Mouse (Mus musculus) kidney, postnatal 36 days (tissue): ENCODE results near the gene Ttc39b.

Experiments used
- DNase-seq, 2 experiments: peaks; one replicate each; pipeline ENCODE4 v3.0.0; 2021 to 2022; ENCODE audit warnings: mixed read lengths in 2 of 2

Ttc39b gene

DNA sequence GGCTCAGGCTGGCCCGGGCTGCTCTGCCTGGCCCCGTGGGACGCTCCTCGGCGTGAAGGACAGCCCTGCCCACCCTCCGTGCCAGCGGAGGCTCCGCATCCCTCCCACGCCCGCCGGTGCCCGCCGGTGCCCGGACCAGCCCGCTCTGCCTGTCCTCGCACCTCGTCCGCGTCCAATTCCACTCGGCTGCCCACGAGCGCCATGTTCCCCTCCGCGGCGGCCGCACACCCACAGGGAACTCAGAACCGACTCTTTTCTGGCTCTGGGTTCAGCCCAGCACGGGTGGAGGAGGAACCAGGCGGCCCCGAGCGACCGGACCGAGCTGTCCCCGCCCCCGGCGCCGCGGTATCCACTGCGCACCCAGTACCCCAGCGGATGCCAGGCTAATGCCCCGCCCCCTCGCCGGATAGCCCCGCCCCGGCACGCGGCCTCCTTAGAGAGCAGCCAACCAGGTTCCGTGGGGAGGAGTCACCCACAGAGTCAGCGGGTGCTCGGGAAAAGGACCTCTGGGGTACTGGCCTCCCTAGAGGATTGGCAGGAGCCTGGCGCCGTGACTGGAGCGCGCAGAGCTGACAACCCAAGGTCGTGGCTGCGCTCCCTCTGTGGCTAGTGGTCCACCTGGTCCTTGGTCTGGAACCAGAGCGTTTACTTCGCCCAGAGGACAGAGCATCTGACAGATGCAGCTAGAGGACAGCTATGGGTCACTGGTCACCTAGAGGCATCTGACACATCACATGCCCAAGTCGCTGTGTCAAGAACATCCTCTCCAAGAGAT is at the start of gene Ttc39b:
Gene Ttc39b, minus strand, starts transcription at position 346 of the 775 bp plus-strand sequence.
- peak; percentile 99 to 100 for DNase-seq

DNA sequence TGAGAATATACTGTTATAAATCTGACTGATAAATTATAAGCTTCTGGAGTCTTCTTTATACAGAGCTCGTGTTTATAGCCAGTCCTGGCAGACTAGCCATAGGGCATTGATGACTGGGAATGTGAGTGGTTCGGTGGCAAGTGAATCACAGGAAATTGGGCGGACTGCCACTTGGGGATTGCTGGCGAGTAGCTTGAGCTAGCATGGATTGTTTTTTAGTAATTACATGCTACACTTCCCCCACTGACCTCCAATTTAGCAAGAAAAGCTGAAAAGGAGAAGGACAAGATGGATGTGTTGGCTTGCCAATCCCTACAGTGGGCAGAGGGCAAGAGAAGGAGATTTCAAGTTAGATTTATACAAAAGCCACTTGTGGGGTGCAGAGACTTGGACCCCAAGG is 49.3 kb upstream of the Ttc39b start:
- no peak for DNase-seq

DNA sequence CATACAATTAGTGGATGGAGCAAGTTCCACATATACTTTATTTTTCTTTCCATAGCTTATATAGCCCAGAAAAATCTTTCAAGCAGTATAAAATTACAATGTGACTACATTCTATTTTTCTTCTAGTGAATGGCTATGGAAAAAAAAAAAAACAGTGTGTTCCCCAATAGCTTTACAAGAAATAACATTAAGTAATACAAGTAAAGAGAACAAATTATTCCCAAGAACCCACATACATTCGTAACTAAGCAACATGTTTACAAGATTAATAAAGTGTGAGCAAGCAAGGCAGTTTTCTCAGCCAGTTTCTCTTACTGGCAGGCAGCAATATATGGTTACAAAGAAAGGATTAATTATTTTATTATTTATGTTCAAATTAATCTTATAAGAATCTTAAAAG is 33.7 kb upstream of the Ttc39b start:
- no peak for DNase-seq

DNA sequence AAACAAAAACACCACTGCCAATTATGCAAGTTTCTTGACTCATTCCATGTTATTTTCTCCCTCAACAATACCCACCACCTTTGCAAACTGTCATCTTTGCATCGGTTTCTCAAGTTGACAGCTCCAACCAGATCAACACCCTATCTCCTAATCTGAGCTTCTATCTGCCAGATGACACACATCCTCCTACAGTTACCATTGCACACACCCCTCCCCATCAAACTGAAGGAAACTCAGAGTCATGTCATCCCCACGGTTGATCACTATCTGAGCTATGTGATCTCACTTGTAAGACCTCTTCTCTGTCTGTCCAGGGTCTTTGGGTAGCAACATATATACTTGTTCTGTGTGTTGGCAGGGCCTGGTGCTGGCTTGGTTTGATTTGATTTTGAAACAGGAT is 30.7 kb upstream of the Ttc39b start:
- no peak for DNase-seq

DNA sequence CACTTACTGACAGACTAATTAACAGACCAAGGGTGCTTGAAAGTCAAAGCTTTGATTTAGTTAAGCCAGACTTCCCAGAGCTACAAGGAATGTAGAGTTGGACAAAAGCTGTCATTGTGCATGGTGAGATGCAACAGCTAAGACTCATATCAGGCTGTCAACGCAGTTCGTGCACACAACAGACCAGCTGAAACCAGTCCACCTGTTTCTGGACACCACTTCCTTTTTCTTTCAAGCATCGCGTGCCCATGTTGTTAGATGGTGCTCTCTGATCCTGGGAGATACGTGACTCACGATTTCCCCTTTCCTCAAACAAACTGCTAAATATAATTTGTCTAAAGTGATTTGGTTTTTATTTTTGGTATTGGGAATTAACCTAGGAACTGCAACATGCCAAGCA is 29.9 kb upstream of the Ttc39b start:
- no peak for DNase-seq

DNA sequence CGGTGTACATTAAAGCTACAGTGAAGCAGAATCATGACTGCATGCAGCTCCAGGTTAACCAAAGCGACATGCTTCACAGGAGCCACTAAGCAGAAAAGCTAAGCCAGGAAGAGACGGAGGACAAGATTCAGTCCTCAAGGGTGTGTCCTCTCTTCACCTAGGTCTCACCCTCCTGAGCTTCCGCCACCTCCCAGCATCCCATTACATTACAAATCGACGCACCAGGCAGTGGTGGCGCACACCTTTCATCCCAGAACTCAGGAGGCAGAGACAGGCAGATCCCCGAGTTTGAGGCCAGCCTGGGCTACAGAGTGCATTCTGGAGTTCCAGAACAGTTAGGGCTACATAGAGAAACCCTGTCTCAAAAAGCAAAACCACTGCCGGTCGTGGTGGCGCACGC is 29.2 kb upstream of the Ttc39b start:
- no peak for DNase-seq

DNA sequence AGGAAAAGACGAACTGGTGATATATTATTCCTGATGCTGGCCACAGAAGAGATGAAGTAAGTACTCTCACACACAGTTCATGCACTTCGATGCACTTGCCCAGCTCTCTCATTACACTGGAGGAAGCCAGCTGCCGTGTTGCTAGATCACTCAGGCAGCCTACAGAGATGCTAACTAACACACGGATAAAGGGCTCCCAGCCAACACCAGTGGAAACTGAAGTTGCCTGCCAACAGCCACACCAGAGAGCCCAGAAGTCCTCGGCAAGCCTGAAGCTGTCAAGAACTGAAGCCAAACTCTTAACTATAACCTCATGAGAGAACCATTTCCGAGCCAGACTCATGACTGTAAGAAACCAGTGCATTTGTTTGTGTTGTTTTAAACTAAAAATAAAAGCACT is 26.7 kb upstream of the Ttc39b start:
- DNase-seq = peak; percentile 60 to 64

DNA sequence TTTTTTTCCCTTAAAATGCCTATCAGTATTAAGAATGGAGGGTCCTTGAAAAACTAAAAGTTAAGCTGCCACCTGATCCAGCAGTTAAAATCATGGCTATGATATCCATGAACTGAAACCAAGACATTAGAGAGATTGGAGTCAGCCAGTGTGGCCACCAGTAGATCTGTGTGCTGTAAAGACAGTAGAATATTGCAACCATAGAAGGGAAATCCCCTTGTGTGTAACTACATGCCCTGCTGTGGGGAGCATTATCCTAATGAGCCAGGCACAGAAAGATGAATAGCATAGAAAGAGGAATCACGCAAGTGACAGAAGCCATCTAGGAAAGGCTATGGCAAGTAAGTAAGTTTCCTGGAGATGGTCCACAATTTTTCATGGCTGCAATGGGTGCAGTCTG is 24.9 kb upstream of the Ttc39b start:
- DNase-seq = no peak

DNA sequence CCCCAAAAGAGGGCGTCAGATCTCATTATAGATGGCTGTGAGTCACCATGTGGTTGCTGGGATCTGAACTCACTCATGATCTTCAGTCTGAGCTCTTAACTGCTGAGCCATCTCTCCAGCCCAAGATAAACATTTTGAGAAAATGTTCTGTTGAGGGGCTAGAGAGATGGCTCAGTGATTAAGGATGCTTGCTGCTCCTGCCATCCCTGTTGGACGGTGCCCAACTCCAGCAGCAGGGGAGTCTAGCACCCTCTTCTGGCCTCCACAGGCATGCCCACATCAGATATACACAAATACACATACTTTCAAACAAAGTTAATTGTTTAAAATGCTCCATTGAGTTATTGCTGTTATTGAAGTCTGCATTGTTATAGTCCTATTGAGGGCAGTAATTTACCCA is 19.8 kb upstream of the Ttc39b start:
- peak in 1 of 2 experiments; percentile 37 for DNase-seq

DNA sequence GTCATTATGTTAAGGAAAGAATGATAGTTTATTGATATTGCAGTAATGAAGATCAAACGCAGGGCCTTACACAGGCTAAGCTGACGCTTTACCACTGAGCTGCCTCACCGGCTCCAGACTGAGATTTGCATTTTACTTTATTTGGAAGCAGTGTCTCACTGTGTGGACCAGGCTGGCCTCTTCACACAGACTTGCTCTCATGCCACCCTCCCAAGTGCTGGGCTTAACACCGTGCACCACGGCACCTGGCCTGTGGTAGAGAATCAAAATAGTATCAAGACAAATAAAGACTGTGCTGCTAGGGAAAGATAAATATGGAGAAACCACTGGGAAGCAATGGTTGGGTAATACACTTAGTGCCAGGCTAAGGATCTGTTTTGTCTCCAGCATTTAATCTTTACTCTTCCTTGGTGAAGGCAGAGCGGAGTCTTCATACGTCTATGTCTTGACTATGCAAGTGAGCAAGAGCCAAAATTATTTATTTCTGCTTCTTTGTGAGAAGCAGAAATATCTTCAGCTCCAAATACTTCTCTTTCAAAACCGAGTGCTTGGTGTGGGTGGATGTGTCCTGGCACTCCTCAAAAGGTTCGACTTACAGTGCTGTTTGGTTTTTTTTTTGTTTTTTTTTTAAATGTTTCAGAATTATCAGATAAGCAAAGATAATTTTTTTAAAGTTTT is 19.2 kb upstream of the Ttc39b start:
- no peak for DNase-seq

DNA sequence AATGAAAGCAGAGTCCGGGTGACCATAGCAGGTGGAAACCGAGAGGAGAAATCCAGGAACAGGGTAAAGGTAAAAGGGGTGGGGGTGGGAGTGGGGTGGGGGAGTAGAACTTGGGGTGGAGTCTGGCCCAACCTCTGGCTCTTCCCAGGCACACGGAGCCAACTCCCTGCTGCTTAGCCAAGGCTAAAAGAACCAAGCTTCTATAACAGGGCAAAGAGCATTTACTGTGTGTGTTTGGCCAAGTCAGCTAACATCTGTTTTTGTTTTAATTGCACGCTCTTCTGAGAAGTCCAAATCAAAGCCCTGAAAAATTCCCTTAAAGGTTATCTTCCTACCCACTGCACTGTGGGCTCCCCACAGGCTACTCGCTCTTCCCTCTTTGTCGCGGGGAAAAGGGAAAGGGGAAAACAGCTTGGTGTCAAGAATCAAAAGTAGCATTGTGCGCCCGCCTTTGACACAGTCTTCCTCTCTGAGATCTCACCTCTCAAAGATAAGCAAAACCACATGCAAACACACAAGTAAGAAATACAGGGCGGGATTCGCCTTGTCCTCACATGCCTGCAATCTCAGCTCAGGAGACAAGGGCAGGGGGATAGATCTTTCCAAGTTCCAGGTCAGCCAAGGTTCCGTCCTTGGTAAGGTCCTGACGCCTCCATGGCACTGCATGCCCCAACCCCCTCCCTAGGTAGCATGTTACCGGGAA is 18.4 kb upstream of the Ttc39b start:
- no peak for DNase-seq

DNA sequence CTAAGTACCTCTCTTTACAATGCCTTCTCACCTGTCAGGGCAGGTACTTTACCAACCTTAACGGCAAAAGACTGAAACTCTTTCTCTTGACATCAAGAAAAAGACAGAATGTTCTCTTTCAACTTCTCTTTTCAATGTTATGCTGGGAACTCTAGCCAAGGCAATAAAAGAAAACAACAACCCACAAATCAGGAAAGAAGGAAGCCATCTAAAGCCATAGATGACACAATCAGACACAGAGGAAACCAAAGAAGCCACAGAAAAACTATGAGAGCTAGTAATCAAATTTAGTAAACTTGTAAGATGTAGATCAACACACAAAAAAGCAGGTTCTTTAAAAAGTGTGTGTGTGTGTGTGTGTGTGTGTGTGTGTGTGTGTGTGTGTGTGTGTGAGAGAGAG is 15.3 kb upstream of the Ttc39b start:
- no peak for DNase-seq

DNA sequence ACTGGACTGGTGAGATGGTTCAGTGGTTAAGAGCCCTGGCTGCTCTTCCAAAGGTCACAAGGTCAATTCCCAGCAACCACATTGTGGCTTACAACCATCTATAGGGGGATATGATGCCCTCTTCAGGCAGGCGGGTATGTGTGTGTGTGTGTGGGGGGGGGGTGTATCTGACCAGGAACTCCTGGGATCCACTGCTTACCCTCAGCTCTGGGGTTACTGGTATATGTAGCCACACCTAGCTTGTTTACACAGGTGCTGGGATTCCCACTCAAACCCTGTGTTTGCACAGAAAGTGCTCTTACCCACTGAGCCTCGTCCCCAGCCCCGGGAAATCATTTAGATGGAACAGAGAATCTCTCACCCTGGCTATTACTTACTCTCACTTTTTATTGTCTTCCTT is 13.7 kb upstream of the Ttc39b start:
- DNase-seq = no peak

DNA sequence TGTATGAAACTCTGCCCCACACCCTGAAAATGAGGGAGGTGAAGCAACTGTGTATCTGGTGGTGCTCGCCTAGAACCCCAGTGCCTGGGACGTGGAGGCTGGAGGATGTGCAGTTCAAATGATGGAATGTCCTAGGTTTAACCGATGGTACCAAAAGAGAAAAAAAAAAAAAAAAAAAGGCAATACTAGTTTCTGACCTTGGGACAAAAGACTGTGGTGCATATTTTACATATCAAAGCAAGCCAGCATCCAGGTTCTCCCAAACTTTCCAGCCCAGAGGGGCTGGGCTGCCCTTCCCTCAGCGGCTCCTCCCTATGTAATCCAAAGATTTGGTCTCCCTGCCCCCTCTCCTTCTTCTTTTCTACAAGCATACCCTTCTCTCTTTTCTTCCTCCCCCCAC is 6.3 kb upstream of the Ttc39b start:
- no peak for DNase-seq

DNA sequence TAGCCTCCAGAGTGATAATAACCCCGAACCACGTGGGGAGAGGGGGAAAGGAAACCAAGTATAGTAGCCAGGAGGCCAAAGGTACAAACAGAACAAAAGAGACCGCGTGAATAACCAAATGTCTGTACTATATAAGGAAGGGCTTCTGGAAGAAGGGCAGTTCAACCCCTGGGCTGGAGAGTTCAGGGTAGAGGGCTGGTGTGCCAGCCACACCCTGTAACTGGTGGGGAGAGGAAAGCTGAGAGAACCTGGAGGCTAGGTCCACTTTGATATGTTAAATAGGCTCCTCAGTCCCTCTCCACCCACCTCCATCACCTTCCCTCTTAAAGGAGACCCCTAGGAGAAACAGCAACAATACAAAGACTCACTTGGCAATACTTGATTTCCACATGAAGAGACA is 5.6 kb upstream of the Ttc39b start:
- no peak for DNase-seq

DNA sequence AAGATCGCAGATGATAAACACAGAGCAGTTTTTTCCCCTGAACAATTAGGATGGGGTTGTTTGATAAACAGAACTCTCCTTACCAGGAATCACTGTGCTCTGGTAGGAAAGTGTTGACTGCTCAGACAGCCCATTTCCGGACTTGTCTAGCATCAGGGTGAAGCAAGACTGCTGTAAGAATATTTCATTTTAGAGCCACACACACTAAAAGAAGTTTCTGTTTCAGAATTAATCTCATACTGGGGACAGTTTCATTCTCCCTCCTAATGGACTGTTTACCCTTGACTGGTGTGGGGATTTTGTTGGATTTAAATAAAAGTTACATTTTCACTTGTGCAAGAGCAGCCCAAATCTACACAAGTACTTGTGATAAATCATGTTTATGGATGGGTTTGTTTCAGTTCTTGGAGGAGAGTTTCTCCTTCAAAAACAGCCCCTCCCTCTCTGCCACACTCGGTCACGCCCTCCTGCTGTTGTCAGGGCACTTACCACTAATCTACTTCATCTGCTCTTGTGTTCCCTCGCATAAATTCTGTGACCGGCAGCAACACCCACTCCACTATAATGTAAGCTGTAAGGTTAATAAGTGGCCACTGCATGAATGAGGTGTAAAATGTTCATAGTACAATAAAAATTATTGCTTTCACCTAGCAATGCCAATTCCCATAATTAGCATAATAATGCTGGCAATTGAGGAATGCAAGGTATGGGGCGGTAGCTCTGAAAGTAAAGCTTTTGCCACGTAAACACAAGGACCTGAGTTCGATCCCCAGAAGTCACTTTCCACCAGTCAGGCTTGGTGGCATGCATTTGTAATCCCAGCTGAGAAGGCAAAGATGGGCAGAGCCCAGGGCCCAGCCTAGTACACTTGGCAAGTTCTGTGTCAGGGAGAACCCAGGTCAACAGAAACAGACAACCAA is 4.2 kb upstream of the Ttc39b start:
- DNase-seq = peak in 1 of 2 experiments; percentile 39

DNA sequence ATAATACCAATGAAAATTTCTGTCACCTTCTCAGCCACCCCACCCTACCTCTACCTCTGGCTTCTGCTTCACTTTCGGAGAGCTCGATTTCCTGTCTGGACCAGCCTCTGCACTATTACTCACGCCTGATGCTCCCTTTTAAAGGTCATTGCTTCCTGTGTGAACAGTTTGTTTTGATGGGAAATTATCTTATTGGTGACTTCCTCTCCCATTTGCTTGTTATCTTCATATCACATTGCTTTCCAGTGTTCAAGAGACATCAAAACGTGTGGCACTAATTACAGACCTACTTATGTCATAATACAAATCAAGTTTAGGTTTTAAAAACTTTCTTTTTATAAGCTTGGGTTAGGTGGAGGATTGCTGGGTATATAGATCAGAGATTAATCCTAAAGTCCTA is 3.5 kb upstream of the Ttc39b start:
- DNase-seq = no peak

DNA sequence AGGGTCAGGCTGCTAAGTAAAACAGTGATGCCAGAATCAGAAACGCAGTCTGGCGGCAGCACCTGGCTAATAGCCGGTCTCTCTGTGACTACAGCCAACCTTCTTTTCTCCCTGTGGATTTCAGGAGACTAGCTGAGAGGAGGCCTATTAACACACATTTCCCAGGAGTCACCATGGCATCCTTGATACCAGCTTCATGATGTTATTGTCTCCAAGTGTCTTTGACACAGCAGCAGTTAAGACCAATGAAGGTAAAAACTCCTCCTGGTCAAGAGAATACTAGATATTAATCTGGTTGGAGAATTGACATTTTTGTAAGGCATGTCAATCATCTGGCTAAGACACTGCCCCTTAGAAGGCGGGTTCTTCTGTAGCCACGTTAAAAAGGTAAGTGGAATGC is 1.3 kb upstream of the Ttc39b start:
- no peak for DNase-seq

DNA sequence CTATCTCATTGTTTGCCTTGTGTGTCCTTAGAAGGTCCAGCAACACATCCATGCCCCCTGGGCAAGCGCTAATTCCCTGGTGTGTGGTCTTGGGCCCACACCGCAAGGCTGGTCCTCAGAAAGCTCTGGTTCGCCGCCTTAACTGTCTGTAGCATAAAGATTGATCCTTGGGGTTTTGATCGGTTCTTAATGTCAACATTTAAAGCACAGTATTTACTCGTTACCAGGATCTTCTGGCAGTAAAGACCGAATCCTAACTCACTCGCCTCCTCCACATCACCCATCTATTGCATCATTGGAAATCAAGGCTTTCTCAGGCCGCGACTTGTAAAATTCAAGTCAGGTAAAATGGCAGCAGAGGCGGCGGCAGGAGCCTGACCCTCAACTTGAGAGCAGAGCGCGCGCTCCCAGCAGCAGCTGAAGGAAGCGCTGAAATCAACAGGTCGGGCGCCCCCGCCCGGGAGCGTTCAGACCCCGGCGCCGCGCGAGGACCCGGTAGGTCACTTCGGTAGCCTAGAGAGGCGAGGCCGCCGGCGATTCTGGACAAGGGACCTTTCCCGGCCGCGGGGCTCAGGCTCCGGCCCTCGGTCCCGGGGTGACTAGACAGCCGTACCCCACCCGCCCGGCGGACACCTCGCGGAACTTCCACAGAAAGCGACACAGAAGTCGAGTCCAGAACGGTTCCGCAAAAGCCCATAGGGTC is 703 bp downstream of the Ttc39b start:
- peak; percentile 84 to 91 for DNase-seq

DNA sequence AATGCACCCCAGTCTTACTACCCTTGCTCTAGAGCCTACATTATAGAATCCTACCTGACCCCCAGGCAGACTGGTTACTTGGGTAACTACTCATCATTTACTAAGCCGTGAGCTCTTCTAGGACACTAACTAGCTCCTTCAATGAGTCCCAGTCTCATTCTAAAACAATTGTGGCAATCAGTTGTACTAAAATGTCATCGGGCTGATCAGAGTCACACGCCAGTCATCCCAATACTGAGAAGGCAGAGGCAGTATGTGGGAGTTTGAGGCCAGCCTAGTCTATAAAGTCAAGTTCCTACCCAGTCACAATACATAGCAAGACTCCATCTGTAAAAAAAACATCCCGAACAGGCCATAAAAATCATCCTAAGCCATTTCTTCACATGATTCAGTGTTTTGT is 4.3 kb downstream of the Ttc39b start:
- DNase-seq = no peak

DNA sequence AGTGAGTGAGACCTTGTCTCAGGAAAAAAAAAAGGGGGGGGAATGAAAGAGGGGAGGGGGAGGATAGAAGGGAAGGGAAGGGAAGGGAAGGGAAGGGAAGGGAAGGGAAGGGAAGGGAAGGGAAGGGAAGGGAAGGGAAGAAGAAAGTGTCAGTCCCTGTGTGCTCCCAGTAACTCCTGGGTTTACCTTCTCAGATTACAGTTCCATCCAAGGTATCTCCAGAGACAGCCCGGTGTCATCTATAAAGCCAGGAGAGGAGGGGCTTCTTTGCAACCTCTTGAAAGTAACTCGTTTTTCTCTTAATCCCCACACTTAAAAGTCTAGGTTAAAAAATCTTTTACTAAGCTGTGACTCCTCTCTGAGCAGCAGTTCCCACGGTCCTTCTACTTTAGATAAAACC is 5.3 kb downstream of the Ttc39b start:
- no peak for DNase-seq

DNA sequence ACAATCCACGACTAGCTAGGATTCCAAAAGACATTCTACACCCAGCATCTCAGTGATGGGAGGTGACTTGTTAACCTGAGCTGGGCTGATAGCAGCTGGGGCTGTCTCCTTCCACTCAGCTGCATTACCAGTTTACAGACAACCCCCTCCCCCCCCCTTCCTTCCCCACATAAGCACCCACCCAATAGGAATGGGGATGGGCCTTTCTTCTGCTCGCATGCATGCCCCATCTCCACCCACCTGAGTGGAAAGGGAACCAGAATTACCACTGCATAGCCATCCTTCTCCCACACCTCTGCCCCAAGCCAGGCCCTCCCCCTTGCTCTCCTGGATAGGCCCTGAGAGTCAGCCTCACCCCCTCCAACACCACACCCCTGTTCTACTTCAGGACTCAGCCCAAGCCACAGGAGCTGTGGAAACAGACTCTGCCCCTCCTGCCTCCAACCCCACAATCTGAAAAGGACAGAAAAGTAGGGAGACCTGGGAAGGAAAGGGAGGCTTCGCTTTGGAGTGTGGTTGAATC is 6.2 kb downstream of the Ttc39b start:
- DNase-seq = no peak
